Mouse (Mus musculus) kidney, embryonic 14.5 days (tissue): ENCODE measurements around the gene Rnf186. TPM values are rescaled to one million over a fixed set of nuclear protein-coding genes. Genes with fewer than 3 reads are reported as not detected.

Experiments used
- ATAC-seq: fragments of 200-750 bp; cut with Nextera tagmentation; 2 replicates; pipeline ENCODE4 v1.8.0; 2017; ENCODE audit warnings: moderate number of reproducible peaks, mild to moderate bottlenecking, moderate TSS enrichment, moderate library complexity; ENCODE audit not compliant: low FRiP score, low TSS enrichment
- H3K27ac ChIP-seq: fragments of 300-500 bp; sonication (generic); 2 replicates; pipeline ENCODE4 v1.5.1; 2014; ENCODE audit warnings: low read depth, mild to moderate bottlenecking, low read length, moderate library complexity, mixed read lengths
- H3K27me3 ChIP-seq: fragments of 300-500 bp; sonication (generic); 2 replicates; pipeline ENCODE4 v1.6.1; 2014; ENCODE audit warnings: mild to moderate bottlenecking, low read length; ENCODE audit not compliant: control insufficient read depth, insufficient read depth
- H3K36me3 ChIP-seq: fragments of 300-500 bp; sonication (generic); 2 replicates; pipeline ENCODE4 v1.6.1; 2014; ENCODE audit warnings: low read length, mixed read lengths; ENCODE audit not compliant: control insufficient read depth, insufficient read depth
- H3K4me1 ChIP-seq: fragments of 300-500 bp; sonication (generic); 2 replicates; pipeline ENCODE4 v1.6.1; 2014; ENCODE audit warnings: low read length, mixed read lengths; ENCODE audit not compliant: control insufficient read depth, insufficient read depth
- H3K4me2 ChIP-seq: fragments of 300-500 bp; sonication (generic); replicated peaks from 2 replicates; pipeline ENCODE4 v1.6.1; 2014; ENCODE audit warnings: low read depth, mild to moderate bottlenecking, low read length
- H3K4me3 ChIP-seq: fragments of 300-500 bp; sonication (generic); 2 replicates; pipeline ENCODE4 v1.5.1; 2014; ENCODE audit warnings: mild to moderate bottlenecking, low read length
- H3K9ac ChIP-seq: fragments of 300-500 bp; sonication (generic); 2 replicates; pipeline ENCODE4 v1.6.1; 2014; ENCODE audit warnings: low read depth, mild to moderate bottlenecking, low read length, moderate library complexity
- H3K9me3 ChIP-seq: fragments of 300-500 bp; sonication (generic); 2 replicates; pipeline ENCODE4 v1.6.1; 2016; ENCODE audit warnings: low read length; ENCODE audit not compliant: control insufficient read depth
- WGBS: fragments of 180-500 bp; shearing (Covaris S2); extraction: QIAGEN DNeasy Blood & Tissue Kit; methylation state at CpG from one replicate; pipeline ENCODE4 v1.1.7; 2014; 5-methylcytosine and 5-hydroxymethylcytosine counted together
- polyA plus RNA-seq: library from polyadenylated mRNA; unstranded; fragments of >200 nt; fragmentation: Nextera tagmentation; extraction: Ambion mirVana; gene quantifications from 2 replicates; pipeline ENCODE4 v1.2.1, GENCODE M21; 2014

The Rnf186 gene
- polyA plus RNA-seq, 1 experiment from 2014 or later, result 5.8 TPM

DNA sequence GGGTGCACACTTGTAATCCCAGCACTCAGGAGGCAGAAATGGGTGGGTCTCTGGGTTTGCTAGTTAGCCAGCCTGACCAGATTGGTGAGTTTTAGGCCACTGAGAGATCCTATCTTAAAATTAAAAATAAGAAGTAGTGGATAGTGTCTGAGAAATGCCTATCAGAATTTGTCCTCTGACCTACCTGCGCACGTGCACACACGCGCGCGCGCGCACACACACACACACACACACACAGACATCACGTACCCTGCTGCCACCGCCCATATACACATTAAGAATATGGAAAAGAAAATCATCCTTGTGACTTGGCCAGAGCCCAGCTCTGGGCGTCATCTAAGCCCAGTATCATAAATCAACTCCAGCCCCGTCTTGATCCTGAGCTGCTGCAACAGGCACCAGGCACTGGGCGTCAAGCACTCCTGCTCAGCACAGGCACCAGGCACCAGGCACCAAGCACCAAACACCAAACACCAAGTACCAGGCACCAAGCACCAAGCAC, 44.3 kb downstream of the Rnf186 start:
- H3K4me1 ChIP-seq, result peaks cover 13% of the 10 kb centered on the region

GRCm38 (mm10) chr4:139013281-139013680, 46.4 kb downstream of the Rnf186 start:
- H3K27ac ChIP-seq, result no peak overlapping the region
- H3K36me3 ChIP-seq, result no peaks in the 10 kb centered on the region
- no peaks in the 10 kb centered on the region for H3K27me3 ChIP-seq
- ATAC-seq, result no peak
- H3K4me1 ChIP-seq, result peaks cover 2% of the 10 kb centered on the region
- H3K9ac ChIP-seq, result no peak overlapping the region
- no peak overlapping the region for H3K4me2 ChIP-seq
- H3K4me3 ChIP-seq, result no peak overlapping the region
- no peaks in the 10 kb centered on the region for H3K9me3 ChIP-seq
- 70% methylated on average over 11 of the region's 11 CpGs for WGBS

More for the DNA sequence above, 44.3 kb downstream of the Rnf186 start:
- no peak overlapping the region for H3K27ac ChIP-seq
- 74% methylated on average over 13 of the region's 13 CpGs for WGBS
- H3K9ac ChIP-seq, result no peak overlapping the region
- no peak for ATAC-seq
- H3K4me2 ChIP-seq, result no peak overlapping the region
- no peak overlapping the region for H3K4me3 ChIP-seq
- H3K9me3 ChIP-seq, result no peaks in the 10 kb centered on the region
- H3K27me3 ChIP-seq, result no peaks in the 10 kb centered on the region
- H3K36me3 ChIP-seq, result no peaks in the 10 kb centered on the region

- Histone ChIP-seq H3K4me1 (no peaks in the 10 kb centered on the region), H3K9ac (no peak overlapping the region), H3K4me2 (no peak overlapping the region), H3K27ac (no peak overlapping the region), H3K4me3 (no peak overlapping the region), H3K36me3 (no peaks in the 10 kb centered on the region), H3K9me3 (no peaks in the 10 kb centered on the region), H3K27me3 (no peaks in the 10 kb centered on the region)
- no peak for ATAC-seq
- WGBS, result 84% methylated on average over 6 of the region's 6 CpGs
These were observed 47.9 kb downstream of the Rnf186 start for GRCm38 (mm10) chr4:139014793-139015192.

Other genes with a start within 250 kb of the Rnf186 start
- gene Pla2g2c, start 242.3 kb upstream of the Rnf186 start, polyA plus RNA-seq, result 0.46 and 0.81 TPM in 2 replicates
- gene Ubxn10, start 229.9 kb upstream of the Rnf186 start, polyA plus RNA-seq, result 1.3 and 2.0 TPM in 2 replicates
- gene Pla2g2f, start 209.5 kb upstream of the Rnf186 start, polyA plus RNA-seq, result not detected in 2 replicates
- not detected in 2 replicates for gene Pla2g2d, start 191.4 kb upstream of the Rnf186 start, polyA plus RNA-seq
- gene Pla2g5, start 103.6 kb upstream of the Rnf186 start, polyA plus RNA-seq, result 0.34 and 0.35 TPM in 2 replicates
- not detected in 2 replicates for gene Gm13030, start 93.1 kb upstream of the Rnf186 start, polyA plus RNA-seq
- gene Pla2g2e, start 89.2 kb upstream of the Rnf186 start, polyA plus RNA-seq, result 0.76 and 0.84 TPM in 2 replicates
- 3.0 and 4.2 TPM in 2 replicates for gene Otud3, start 53.2 kb upstream of the Rnf186 start, polyA plus RNA-seq
- 3.5 and 4.7 TPM in 2 replicates for gene Tmco4, start 5.8 kb downstream of the Rnf186 start, polyA plus RNA-seq
- 0.10 and 0.12 TPM in 2 replicates for gene Htr6, start 108.5 kb downstream of the Rnf186 start, polyA plus RNA-seq
- 15.5 and 22.3 TPM in 2 replicates for gene Nbl1, start 125.9 kb downstream of the Rnf186 start, polyA plus RNA-seq
- 509 and 677 TPM in 2 replicates for gene Minos1, start 164.0 kb downstream of the Rnf186 start, polyA plus RNA-seq
- 256 and 319 TPM in 2 replicates for gene Capzb, start 225.8 kb downstream of the Rnf186 start, polyA plus RNA-seq